Mouse (Mus musculus) bone marrow, adult 2 months (tissue): ENCODE measurements at regions not wholly inside any gene's neighbourhood (a gene's known extent, or its start where the extent isn't known, plus 50 kb on each side); places are given as distances from the start of the nearest gene placed in this dataset.

Source experiments
- CTCF ChIP-seq: fragments of 200-500 bp; IDR thresholded peaks from 2 replicates; pipeline ENCODE4 v1.5.1; 2011; ENCODE audit warnings: low read length, control low read depth; ENCODE audit not compliant: control insufficient read depth, insufficient read depth
- POLR2A ChIP-seq: fragments of 200-500 bp; IDR thresholded peaks from 2 replicates; pipeline ENCODE4 v1.6.1; 2011; ENCODE audit warnings: low read depth, mild to moderate bottlenecking, control low read depth, low read length, borderline replicate concordance; ENCODE audit not compliant: control insufficient read depth

- TF ChIP-seq POLR2A (no peak), CTCF (no peak)
These were observed 201.5 kb downstream of the Msrb3 start for GRCm38 (mm10) chr10:120697275-120697856.
